Mouse (Mus musculus) macrophage (primary cell): Measurements from ENCODE around the gene Parva. TPM values are rescaled to one million over a fixed set of nuclear protein-coding genes. Genes with fewer than 3 reads are reported as not detected.

Experiments
- H3K27ac ChIP-seq: fragments of 350-480 bp; formaldehyde crosslinking; 2 replicates; pipeline ENCODE4 v1.9.0; 2021
- H3K36me3 ChIP-seq: fragments of 350-480 bp; formaldehyde crosslinking; 2 replicates; pipeline ENCODE4 v1.9.0; 2021; ENCODE audit errors: inconsistent target
- H3K4me3 ChIP-seq: fragments of 350-480 bp; formaldehyde crosslinking; 2 replicates; pipeline ENCODE4 v1.9.0; 2021; ENCODE audit errors: inconsistent target
- H3K79me2 ChIP-seq: fragments of 350-480 bp; formaldehyde crosslinking; 2 replicates; pipeline ENCODE4 v1.9.0; 2021; ENCODE audit errors: inconsistent target
- WGBS: methylation state at CpG from one replicate; pipeline ENCODE4 v1.1.7; 2026; ENCODE audit warnings: inconsistent platforms; ENCODE audit not compliant: missing documents; 5-methylcytosine and 5-hydroxymethylcytosine counted together
- polyA plus RNA-seq: library from polyadenylated mRNA; stranded (reverse); fragments of 250-400 nt; gene quantifications from 3 replicates; pipeline ENCODE4 v1.2.4, GENCODE M21; 2018; ENCODE audit warnings: inconsistent platforms

Gene Parva
- polyA plus RNA-seq, 1 experiment from 2014 or later = 0.06 TPM

DNA sequence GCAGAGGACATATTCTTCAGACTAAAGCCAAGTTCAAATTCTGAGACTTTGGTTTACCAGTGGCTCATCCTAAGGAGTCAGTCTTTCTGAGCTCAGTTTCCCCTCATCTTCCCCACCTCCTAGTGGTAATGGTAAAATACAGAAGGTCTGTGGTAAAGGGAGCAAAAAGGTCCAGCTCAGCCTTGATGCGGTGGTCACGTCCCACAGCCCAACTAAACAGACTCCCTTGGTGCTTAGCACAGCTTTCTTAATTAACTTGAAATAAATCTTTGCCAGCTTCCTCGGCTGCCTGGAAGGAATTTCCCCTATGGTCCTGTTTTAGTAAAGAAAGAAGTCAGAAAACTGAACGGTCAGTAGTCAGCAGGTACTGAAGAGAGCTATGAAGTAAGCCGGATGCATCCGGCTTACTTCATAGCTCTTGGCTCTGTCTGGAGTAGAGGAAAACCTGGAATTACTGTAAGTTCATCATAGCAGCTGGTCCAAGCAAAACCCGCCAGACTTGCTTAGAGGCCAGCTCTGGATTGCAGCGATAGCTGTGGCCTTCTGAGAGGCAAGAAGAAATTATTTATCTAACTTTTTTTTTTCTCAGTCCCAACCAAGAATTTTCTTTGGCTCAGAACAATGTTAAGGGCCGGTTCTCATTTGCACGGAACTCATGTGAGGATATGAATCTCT, 176.3 kb downstream of the Parva start:
- no peaks in the 10 kb centered on the region for H3K36me3 ChIP-seq
- no peak overlapping the region for H3K27ac ChIP-seq
- WGBS = 89% methylated on average over 10 of the region's 10 CpGs

DNA sequence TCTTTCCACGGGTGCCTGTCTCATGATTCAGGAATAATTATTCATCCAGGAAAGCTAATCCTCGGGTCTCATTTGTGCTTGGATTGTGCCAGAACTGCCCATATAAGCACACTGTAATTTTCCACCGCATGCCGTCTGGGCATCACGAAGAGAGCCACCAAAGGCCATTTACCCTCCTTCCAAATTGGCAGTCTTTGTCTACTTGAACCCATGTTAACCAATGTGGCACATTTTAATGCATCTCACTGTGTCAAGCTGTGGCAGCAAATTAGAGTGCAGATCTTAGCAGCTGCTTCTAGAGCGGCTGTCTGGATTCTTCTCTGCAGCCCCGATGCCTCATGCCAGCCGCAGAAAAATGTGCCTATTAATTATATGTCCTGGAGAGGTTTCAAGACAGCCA, 176.9 kb downstream of the Parva start:
- Histone ChIP-seq H3K27ac (no peak overlapping the region), H3K79me2 (no peaks in the 10 kb centered on the region), H3K36me3 (no peaks in the 10 kb centered on the region), H3K4me3 (no peak overlapping the region)
- WGBS = 92% methylated on average over 8 of the region's 8 CpGs

More for the DNA sequence above, 176.3 kb downstream of the Parva start:
- H3K79me2 ChIP-seq = no peaks in the 10 kb centered on the region
- H3K4me3 ChIP-seq = no peak overlapping the region

DNA sequence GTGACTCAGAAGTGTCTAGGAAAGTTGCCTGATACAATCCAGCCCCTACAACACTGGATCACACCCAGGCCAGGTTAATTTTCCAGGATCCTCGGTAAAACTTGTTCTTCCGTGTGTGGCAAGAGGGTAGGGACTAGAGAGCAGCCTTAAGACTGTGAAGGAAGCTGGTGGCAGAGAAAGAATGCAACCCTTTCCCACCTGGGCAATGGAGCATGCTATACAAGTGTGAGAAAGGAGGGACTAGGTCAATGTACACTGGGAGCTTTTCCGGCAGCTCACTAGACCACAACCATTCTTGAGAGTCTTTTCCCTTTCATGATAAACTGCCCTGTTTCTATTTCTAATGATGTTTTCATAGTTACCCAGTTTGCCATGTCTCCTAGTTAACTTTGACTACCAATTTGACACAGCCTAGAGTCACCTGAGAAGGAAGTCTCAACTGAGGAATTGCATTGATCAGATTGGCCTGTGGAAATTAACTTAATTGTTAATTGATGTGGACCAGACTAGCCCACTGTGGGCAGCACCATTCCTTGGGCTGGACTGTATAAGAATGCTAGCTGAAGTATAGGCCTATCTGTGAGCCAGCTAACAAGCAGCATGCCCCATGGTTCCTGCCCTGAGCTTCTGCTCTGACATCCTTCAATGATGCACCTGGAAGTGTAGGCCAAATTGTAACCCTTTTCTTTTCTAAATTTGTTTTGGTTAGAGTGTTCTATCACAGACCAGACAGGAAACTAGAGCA, 186.9 kb downstream of the Parva start:
- no peak overlapping the region for H3K27ac ChIP-seq
- 98% methylated on average over 3 of the region's 3 CpGs for WGBS
- H3K79me2 ChIP-seq = no peaks in the 10 kb centered on the region
- H3K36me3 ChIP-seq = no peaks in the 10 kb centered on the region
- H3K4me3 ChIP-seq = no peak overlapping the region

DNA sequence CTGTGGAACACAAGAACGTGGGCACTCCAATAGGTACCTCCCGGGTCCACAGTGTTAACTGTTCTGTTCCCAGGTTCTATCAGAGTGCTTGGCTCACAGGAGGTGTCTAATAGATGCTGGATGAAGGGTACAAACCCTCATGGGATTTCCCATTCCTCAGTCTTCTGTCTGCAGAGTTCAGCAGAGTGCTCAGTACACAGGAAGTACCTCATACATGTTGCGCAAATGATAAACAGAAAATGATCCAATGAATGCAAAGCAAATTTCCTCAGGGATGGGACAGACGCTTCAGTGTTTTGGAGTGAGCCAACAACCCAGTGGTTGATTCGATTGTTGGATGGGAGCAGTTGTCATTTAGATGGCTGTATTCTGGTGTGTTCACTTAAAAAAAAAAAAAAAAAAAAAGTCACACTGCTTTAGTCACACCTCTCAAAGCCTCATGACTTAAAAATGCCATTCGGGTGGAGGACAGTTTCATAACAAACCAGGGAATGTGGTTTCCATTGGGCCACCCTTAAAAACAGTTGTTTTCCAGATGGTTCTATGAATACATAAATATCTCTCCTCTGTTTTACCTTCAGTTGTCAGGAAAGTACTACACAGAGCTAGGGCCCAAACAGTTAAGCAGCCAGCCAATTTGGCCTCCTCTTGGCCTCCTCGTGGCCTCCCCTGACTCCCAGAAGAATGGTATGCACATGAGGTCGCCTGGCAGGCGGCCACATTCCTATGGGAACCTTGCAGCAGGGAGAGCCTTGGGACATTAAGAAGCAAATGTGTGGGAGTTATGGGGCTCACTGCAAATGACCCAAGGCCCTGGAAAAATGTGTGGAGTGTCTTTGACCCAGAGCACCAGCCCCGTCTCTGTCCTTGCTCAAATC, 187.7 kb downstream of the Parva start:
- Histone ChIP-seq H3K36me3 (no peaks in the 10 kb centered on the region), H3K4me3 (no peak overlapping the region), H3K27ac (no peak overlapping the region), H3K79me2 (no peaks in the 10 kb centered on the region)
- WGBS = 84% methylated on average over 10 of the region's 10 CpGs

DNA sequence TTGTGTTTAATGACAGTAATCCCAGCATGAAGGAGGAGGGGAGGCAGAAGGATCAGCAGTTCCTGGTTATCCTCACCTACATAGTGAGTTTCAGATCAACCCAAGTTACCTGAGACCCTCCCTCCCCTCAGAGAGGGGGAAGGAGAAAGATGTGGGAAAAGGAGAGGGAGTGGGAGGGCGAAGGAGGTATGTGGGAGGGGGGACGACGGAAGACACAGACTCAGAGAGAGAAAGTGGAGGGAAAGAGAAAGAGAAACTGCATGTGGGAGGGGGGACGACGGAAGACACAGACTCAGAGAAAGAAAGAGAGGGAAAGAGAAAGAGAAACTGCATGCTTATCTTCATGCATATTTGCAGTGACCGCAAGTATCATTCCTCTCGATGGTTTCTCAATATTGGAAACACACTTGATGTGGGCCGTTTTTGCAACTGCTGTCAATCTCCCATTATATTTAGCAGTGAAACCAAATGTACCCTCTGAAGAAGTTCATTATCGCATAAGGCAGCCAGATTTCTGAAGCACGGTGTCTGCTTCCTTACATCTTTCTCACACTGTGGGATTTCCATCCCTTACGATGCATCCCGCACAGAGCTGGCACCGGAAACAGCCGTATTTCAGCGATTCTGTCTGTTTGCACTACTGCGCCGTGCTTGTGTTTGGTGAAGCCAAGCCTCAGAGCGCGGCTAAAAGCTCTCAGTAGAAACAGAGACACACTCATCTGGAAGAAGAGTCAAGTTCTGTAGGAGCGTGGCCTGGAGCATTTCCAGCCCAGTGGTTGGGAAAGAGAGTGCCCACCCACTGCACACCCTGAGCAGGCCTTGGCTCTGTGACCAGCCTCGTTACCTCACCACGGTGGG, 193.2 kb downstream of the Parva start:
- 86% methylated on average over 22 of the region's 22 CpGs for WGBS
- Histone ChIP-seq H3K4me3 (no peak overlapping the region), H3K36me3 (no peaks in the 10 kb centered on the region), H3K79me2 (no peaks in the 10 kb centered on the region), H3K27ac (no peak overlapping the region)

DNA sequence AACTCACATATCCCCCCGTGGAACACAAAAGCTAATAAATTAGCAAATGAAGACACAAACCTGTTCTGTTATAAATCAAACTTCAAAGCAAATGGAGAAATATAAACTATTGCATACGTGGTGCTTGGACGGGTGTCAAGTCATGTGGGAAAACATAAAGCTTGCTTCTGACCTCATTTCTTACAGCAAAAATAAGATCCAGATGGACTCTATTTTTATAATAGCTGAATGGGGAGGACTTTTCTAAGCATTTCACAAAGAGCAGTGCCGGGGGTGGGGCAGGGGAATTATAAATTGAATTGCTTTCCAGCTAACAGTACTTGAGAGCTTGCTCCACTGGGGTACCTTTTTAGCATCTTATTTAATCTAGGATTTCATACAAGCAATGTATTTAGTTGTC, 200.2 kb downstream of the Parva start:
- no peak overlapping the region for H3K27ac ChIP-seq
- no peaks in the 10 kb centered on the region for H3K79me2 ChIP-seq
- no peaks in the 10 kb centered on the region for H3K36me3 ChIP-seq
- 83% methylated on average over 4 of the region's 4 CpGs for WGBS
- H3K4me3 ChIP-seq = no peak overlapping the region

DNA sequence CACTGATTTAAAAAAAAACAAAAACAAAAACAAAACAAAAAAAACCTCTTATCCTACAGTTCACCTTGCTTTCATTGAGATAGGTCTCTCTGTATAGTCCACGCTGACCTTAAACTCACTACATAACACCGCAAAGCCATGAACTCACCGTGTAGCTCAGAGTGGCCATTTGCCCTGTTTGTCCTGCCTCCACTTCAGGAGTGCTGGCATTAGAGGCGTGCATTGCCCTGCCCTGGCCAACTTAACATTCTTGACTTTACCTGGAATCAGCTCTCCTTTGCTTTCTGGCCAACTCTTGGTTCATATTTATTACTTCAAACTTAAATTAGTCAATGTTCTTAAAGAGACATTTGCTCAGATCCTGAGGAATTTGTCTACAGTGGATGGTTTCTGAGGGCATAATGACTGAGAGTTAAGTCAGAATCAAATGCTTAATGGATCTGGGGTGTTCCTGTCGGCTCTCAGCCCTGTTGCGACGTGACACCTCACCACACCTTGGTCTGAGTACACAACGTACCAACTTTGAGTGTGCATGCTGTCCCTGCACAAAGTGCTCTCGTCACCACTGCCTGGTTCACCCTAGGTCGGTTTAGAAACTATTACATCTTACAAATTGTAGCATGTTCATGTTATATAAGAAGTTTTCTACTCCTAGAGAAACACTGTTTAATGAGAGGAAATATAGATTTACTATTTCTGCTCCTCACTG, 207.4 kb downstream of the Parva start:
- Histone ChIP-seq H3K79me2 (no peaks in the 10 kb centered on the region), H3K4me3 (no peak overlapping the region), H3K27ac (no peak overlapping the region), H3K36me3 (no peaks in the 10 kb centered on the region)
- WGBS = 86% methylated on average over 10 of the region's 10 CpGs

DNA sequence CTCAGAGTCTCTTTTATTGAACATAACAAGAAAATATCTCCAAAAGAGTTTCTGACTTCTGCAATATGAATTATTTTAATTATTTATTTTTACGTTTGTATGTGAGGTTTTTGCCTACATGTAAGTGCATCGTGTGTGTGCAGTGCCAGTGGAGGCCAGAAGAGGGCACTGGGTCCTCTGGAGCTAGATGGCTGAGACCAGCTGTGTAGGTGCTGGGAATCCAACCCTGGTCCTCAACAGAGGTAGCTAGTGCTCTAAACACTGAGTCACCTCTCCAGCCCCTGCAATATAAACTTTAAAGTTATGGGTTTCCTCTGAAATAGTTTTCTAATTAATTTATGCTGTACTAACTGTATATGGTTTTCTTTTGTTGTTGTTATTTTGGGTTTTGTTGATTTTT, 208.6 kb downstream of the Parva start:
- Histone ChIP-seq H3K27ac (no peak overlapping the region), H3K36me3 (no peaks in the 10 kb centered on the region), H3K79me2 (no peaks in the 10 kb centered on the region), H3K4me3 (no peak overlapping the region)
- WGBS = 96% methylated on average over 2 of the region's 2 CpGs

Other genes with a start within 250 kb of the Parva start
- 2.3 to 7.6 TPM (median 4.0 TPM) in 3 replicates for gene Mical2, start 201.6 kb upstream of the Parva start, polyA plus RNA-seq